Mouse (Mus musculus): ENCODE results near the gene Hmg20b.

- TF ChIP-seq CTCF (IDR thresholded peaks at IDR 0.05; ENCODE audit: borderline replicate concordance, insufficient read depth, low read depth, low read length) (no peak), POLR2A (IDR thresholded peaks at IDR 0.05; ENCODE audit: borderline replicate concordance, insufficient read depth, low read length) (no peak)
These were observed 5.1 kb downstream of the Hmg20b start for GRCm38 (mm10) chr10:81345162-81345534.

Measured in cerebellum, adult 2 months (tissue).